Mouse (Mus musculus): Measurements from ENCODE around the gene Alkbh8. TPM values are rescaled to one million over a fixed set of nuclear protein-coding genes. Genes with fewer than 3 reads are reported as not detected.

The Alkbh8 gene
- polyA plus RNA-seq, 1 experiment from 2014 or later: 31.6 TPM

Other genes with a start within 250 kb of the Alkbh8 start
- gene Cwf19l2, start 68.5 kb downstream of the Alkbh8 start, polyA plus RNA-seq (2014; fragmentation: Nextera tagmentation; extraction: Ambion mirVana): 17.0 and 18.1 TPM in 2 replicates
- 3.3 and 3.7 TPM in 2 replicates for gene Gucy1a2, start 197.6 kb downstream of the Alkbh8 start, polyA plus RNA-seq (2014; fragmentation: Nextera tagmentation; extraction: Ambion mirVana)